Mouse (Mus musculus) ES-Bruce4 (cell line): Measurements from ENCODE around the gene Relch.

Experiments
- CTCF ChIP-seq: IDR thresholded peaks from one replicate; pipeline ENCODE4 v1.8.1; 2011; ENCODE audit warnings: low read depth, low read length
- POLR2A ChIP-seq: IDR thresholded peaks from one replicate; pipeline ENCODE4 v1.8.1; 2011; ENCODE audit warnings: low read length; ENCODE audit not compliant: insufficient read depth

DNA sequence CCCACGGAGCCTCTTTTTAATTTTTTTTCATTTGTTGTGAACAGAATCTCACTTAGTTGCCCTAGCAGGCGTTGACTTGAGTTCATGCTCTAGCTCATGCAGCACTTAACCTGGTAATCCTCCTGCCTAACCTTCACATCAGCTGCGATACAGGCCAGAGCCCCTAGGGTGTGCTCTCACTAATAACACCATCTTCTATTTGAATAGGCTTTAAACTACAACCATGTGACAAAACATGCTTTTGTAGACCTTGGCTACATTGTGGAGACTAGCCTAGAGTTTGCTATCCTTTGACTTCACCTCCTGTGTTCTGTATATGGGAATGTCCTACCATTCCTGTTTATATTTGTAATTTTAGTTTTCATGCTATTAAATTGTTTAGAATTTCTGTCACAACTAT is 71.7 kb downstream of the Relch start:
- peak; percentile 2 for TF ChIP-seq CTCF
- no peak for TF ChIP-seq POLR2A
